Mouse (Mus musculus): ENCODE results near the gene Snapc4.
"Not testable (repeated sequence)": the region's sequence is repeated elsewhere in the genome, so short reads cannot be mapped to it uniquely, and the experiment has no call there.

Snapc4 gene

GRCm38 (mm10) chr2:26380871-26381270 is 418 bp upstream of the Snapc4 start:
- not testable (repeated sequence) for DNase-seq (ENCODE audit: low spot score in 2 of 2)

GRCm38 (mm10) chr2:26372396-26372795 is 8.1 kb downstream of the Snapc4 start:
- DNase-seq (ENCODE audit: low spot score in 2 of 2), result no peak

GRCm38 (mm10) chr2:26368572-26368971 is 11.9 kb downstream of the Snapc4 start:
- no peak for DNase-seq (ENCODE audit: low spot score in 2 of 2)

- DNase-seq (ENCODE audit: low spot score in 2 of 2), result no peak
These were observed 12.5 kb downstream of the Snapc4 start for GRCm38 (mm10) chr2:26367911-26368310.

GRCm38 (mm10) chr2:26364738-26365465 is 15.6 kb downstream of the Snapc4 start:
- peak; percentile 65 to 71 for DNase-seq (ENCODE audit: low spot score in 2 of 2)

GRCm38 (mm10) chr2:26363481-26363880 is 17.0 kb downstream of the Snapc4 start:
- DNase-seq (ENCODE audit: low spot score in 2 of 2), result no peak

- no peak for DNase-seq (ENCODE audit: low spot score in 2 of 2)
These were observed 17.5 kb downstream of the Snapc4 start for GRCm38 (mm10) chr2:26362991-26363390.

- peak in 1 of 2 experiments; percentile 43 for DNase-seq (ENCODE audit: low spot score in 2 of 2)
These were observed 19.7 kb downstream of the Snapc4 start, which contains the start of gene Card9 for GRCm38 (mm10) chr2:26360772-26361171. Gene Card9, minus strand, starts transcription at chr2:26360918.

GRCm38 (mm10) chr2:26359983-26360382 is 20.5 kb downstream of the Snapc4 start:
- peak in 1 of 2 experiments; percentile 60 for DNase-seq (ENCODE audit: low spot score in 2 of 2)

GRCm38 (mm10) chr2:26358667-26359320 is 21.7 kb downstream of the Snapc4 start:
- DNase-seq (ENCODE audit: low spot score in 2 of 2), result peak in 1 of 2 experiments; percentile 37

GRCm38 (mm10) chr2:26357484-26357883 is 23.0 kb downstream of the Snapc4 start:
- no peak for DNase-seq (ENCODE audit: low spot score in 2 of 2)

- no peak for DNase-seq (ENCODE audit: low spot score in 2 of 2)
These were observed 23.8 kb downstream of the Snapc4 start for GRCm38 (mm10) chr2:26356678-26357077.

- DNase-seq (ENCODE audit: low spot score in 2 of 2), result no peak
These were observed 24.2 kb downstream of the Snapc4 start for GRCm38 (mm10) chr2:26356231-26356630.

GRCm38 (mm10) chr2:26354401-26354800 is 26.1 kb downstream of the Snapc4 start:
- no peak for DNase-seq (ENCODE audit: low spot score in 2 of 2)

GRCm38 (mm10) chr2:26353066-26353980 is 27.1 kb downstream of the Snapc4 start:
- peak; percentile 25 to 39 for DNase-seq (ENCODE audit: low spot score in 2 of 2)

- DNase-seq (ENCODE audit: low spot score in 2 of 2), result peak in 1 of 2 experiments; percentile 76
These were observed 28.1 kb downstream of the Snapc4 start for GRCm38 (mm10) chr2:26352291-26352910.

- DNase-seq (ENCODE audit: low spot score in 2 of 2), result peak; percentile 95 to 96
These were observed 28.8 kb downstream of the Snapc4 start, which contains the start of gene Dnlz for GRCm38 (mm10) chr2:26351358-26352290. Gene Dnlz, minus strand, starts transcription at chr2:26352110.

GRCm38 (mm10) chr2:26348241-26348640 is 32.2 kb downstream of the Snapc4 start:
- DNase-seq (ENCODE audit: low spot score in 2 of 2), result no peak

- no peak for DNase-seq (ENCODE audit: low spot score in 2 of 2)
These were observed 37.6 kb downstream of the Snapc4 start for GRCm38 (mm10) chr2:26342609-26343490.
